Mouse (Mus musculus) adrenal gland, adult 18-20 months (tissue): Measurements from ENCODE around the gene Mphosph6. TPM values are rescaled to one million over a fixed set of nuclear protein-coding genes. Genes with fewer than 3 reads are reported as not detected.

Experiments
- DNase-seq, 2 experiments: peaks; one replicate each; pipeline ENCODE4 v3.0.0; 2021 to 2022; ENCODE audit warnings: low spot score in 2 of 2
- long read RNA-seq, 2 experiments: library from polyadenylated mRNA; stranded (forward); transcript quantifications; one replicate each; pipeline ENCODE4 v2.0.0; 2021
- total RNA-seq, 2 experiments: library from RNA; stranded (reverse); gene quantifications; 1 replicate in 1 of 2; 2 replicates in 1 of 2; pipeline ENCODE4 v1.2.3; 2021

Gene Mphosph6
- 10 to 100 TPM; 13.2 to 16.9 TPM for total RNA-seq
- long read RNA-seq, experiment 1, partial matches to known transcripts, result 0 of 1 reads
- long read RNA-seq, experiment 1, other reads (novel, unspliced or antisense), result 1 of 1 reads
- long read RNA-seq, experiment 2, transcript Mphosph6-201 (5 exons, 1,068 nt), result major isoform, 14 of 14 reads
- long read RNA-seq, experiment 2, partial matches to known transcripts, result 0 of 14 reads
- long read RNA-seq, experiment 2, other reads (novel, unspliced or antisense), result 0 of 14 reads

DNA sequence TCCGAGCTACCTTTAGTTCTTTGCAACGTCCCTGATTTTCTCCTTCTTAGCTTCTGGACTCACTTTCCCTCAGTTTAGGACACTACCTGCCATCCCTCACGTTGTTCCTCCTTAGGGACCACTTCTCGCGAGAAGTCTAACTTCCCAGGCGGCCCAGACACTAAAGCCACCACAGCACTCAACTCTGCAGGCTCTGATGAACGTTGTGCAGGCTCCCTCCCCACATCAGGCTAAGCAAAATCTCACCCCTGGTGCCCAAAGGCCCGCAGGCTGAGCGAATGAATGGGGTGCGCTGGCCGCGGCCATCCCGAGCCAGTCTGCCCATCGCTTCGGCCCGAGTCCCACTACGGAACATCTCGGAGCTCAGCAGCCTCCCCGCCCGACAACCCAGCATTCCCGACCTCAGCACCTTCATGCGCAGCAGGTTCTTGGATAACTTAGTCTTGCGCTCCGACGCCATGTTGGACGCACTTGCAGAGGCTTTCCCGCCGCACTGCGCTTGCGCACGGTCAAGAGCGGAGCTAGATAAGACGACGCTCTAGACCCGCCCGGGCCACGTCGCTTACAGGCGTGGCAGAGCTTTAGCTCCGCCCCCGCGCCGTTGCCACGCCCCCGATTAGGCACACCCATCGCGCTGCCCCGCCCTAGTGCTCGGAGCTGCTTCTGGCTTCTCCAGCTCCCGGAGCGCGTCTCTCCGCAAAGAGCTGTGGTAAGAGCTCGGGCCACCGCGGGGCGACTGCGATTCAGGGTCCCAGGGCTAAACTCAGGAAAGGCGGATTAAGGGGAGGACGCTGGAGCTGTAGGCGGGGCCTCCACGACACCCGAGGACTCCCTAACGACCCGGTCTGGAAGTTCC is at the start of gene Mphosph6:
Gene Mphosph6, minus strand, starts transcription at position 501 of the 856 bp plus-strand sequence.
- DNase-seq, result peak; percentile 96 to 97

DNA sequence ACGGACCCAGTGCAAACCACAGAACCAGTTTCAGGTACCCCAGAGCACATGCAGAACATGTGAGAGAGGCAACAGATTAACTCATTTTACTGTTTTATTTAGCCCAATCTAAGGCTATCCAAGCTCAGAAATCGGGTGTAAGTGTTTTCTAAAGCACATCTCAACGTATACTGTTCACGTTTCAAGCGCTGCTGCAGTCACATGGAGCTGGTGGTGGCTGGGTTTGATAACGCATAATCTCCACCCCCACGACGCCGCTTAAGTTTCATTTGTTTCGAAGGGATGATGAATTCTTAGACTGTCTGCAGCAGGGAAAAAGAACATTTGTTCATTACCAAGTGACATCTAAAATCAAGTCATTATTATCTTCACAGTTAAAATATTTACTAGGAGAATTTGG is 48.7 kb upstream of the Mphosph6 start:
- no peak for DNase-seq

DNA sequence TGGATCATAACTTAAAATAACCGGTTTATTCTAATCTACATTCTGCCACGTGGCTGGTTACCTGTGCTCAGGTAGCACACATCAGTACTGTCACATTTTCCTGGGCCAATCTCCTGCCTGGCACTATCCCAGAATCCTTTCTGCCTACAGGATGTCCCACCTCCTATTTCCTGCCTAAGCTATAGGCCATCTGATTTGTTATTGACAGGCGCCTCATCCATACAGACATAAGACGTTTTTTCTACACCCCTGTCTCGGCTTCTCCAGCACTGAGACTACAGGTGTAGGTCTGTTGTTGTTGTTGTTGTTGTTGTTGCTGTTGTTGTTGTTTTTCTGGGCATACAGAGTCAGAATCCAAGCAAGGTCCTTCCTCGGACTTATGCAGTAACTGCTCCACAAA is 46.1 kb upstream of the Mphosph6 start:
- DNase-seq, result no peak

DNA sequence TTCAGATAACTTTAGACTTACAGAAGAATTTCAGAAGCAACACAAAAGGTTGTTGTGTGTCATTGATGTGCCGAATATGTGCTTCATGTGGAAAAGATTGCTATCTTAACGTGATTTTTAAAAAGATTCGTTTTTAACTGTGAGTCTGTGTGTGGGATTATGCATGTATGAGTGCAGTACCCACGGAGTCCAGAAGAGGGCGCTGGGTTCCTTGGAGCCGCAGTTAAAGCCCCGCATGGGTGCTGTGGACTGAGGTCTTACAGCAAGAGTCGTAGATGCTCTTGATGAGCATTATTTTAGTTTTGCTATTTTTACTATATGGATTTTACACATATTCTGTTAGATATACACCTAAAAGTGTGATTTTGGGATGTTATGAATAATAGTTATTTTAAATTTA is 42.0 kb upstream of the Mphosph6 start:
- DNase-seq, result no peak

DNA sequence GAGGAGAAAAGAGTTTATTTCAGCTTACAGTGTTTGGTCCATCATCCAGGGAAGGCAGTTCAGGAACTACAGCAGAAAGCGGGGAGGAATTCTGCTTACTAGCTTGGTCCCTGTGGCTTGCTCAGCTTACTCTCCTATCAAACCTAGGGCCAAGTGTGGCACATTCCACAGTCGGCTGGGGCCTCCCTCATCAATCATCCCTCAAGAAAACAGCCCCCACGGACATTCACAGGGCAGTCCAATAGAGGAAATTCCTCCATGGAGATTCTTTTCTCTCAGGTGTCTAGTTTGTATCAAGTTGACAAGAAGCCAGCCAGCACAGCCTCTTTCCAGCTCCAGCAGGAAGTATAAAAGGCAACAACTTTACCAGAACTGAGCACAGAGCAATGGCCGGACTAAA is 11.8 kb upstream of the Mphosph6 start:
- no peak for DNase-seq

DNA sequence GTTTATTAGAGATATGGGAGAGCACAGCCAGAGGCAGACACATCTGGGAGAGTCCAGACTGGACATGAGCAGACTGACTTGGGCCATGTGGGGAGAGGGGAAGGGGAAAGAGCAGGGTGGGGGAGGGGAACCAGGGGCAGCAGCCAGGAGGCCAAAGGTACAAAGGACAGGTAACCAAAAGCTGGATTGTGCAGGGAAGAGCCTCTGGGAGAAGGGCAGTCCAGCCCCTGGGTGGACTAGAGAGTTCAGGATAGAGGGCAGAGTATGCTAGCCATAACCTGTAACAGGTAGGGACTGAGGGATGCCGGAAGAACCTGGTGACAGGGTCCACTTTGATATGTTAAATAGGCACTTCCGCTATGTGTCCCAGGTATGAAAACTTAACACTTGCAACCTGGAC is 8.9 kb upstream of the Mphosph6 start:
- DNase-seq, result no peak

DNA sequence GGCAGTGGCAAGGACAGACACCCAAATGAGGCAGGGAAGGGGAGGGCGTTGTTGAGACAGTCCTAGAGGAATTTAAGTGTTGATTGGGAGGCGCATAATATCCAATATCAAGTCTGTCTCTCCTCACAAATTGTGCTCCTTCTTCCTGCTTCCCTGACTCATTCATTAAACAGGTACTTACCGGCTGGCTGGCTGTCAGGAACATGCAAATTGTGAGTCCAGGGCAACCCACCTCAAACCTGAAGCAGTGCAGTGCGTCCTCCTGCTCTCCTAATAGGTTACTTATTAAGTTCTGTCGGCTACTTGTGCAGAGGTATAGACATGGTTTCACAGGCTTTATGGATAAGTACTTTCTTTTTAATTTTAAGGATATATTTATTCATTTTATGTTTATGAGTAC is 3.7 kb upstream of the Mphosph6 start:
- DNase-seq, result no peak

DNA sequence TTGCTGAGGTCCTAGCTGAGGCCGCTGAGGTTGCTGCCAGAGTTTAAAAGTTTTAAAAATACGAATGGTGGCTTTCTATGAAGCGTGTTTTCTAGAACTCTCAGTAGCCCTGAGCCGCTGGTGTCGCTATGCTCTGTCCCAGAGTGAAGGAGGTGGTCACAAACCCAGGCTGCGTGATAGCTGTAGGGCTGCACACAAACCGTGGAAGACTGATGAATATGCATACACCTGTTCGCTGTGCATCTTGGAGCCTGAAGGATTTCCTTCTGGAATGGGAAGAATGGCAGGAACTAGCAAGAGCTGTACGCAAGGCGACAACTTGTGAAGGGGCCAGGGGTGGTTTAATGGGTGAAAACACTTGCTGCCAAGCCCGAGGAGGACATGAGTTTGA is 551 bp upstream of the Mphosph6 start:
- no peak for DNase-seq

DNA sequence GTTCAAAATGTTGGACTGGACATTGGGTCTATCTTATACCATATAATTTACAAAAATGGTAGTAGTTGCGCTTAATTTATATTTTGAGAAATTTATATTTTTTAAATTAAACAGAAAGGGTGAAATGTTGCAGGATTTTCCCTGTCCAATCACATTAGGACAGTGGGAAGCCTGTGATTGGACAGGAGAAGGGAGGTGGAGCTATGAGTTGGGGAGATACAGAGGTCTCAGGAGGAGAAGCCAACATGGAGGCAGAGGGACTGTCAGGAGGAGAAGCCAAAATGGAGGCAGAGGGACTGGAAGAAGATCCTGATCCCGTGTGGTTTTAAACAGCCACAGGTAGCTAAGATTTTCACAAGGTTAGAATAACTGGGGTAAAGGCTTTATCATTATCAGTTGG is 3.7 kb downstream of the Mphosph6 start:
- DNase-seq, result no peak

DNA sequence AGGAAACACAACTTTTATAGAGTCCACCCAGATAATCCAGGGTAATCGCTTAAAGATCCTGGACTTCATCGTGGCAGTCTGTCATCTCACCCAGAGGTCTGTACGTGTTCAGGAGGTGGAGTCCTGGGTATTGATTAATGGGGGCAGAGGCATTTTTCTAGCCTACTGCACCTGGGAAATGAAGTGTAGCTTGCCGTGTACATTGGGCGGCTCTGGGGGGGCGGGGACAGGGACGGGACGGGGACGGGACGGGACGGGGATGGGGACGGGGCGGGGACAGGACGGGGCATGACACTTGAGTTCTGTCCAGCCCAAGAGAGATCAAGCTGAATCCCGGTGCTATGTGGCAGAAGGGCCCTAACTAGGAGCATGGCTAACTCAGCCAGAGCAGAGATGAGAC is 5.3 kb downstream of the Mphosph6 start:
- DNase-seq, result no peak

DNA sequence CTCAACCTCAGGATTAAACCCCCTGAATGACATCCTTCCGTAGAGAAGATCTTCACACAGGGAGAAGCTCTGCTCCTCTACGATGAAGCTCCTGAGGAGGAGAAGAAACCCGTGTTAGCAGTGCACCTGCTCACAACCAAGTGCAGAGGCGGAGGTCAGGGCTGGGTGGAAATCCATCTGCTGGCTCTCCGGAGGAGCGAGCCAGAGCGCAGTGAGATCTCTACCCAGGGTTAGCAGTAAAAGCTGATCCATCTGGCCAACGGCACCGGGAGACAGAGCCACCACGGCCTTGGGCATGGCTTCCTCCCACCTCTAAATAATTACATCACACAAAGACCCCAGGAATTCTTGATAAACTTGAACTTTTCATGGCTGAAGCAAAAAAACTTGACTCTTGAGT is 7.2 kb downstream of the Mphosph6 start:
- DNase-seq, result no peak

DNA sequence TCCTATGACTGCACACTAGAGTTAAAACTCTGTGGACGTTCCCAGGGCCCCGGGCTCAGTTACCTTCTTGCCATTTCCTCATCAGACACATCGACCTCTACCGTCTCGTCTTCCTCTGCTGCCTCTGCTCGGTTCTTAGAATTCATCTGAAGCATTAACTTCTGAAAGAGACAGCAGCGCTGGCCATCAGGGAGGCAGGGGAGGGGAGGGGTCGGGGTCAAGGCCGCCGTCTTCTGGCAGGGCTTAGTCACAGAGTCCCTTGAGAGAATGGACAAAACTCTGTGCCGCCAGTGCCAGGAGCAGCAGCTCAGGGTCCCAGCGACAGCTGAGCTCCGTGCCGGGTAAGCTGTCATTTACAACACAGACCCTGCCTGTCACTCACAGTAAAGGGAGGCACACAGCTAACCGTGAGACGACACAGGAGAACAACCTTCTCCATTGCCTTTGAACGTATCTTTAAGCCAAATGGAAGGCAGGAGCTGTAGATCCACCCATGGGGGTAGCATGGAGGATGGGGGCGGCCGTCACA is 9.1 kb downstream of the Mphosph6 start:
- peak in 1 of 2 experiments; percentile 4 for DNase-seq

DNA sequence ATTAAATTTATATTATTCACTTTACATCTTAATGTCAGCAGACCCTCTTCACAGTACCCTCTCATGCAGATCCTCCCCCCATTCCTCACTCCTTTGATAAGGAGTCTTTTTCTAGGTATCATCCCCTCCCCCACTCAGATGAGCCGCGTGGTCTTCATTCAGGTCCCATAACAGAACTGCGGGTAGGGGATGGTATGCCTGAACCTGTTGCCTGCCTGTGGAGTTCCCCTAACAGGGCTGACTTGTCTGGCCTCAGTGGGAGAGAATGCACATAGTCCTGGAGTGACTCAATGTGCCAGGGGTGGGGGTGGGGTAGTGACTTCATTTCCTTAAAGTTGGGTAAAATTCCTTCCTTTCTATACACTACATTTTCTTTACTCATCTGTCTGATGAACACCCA is 15.3 kb downstream of the Mphosph6 start:
- no peak for DNase-seq

DNA sequence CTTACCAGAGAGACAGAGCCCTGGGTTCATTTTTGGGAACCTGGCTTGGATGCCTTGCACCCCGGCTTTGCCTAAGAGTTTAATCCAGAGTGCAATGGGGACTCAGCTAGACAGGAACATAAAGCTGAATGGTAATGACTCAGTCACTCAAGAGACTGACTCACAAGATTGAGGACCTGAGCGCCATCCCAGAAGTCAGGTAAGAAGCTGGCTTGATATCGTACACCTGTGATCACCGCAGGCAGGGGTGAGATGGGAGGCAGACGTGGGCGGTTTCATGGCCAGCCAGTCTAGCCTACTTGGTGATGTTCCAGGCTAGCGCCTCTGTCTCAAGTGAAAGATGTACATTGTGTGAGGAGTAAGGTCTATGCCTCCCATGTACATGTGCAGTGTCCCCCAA is 18.7 kb downstream of the Mphosph6 start:
- no peak for DNase-seq

DNA sequence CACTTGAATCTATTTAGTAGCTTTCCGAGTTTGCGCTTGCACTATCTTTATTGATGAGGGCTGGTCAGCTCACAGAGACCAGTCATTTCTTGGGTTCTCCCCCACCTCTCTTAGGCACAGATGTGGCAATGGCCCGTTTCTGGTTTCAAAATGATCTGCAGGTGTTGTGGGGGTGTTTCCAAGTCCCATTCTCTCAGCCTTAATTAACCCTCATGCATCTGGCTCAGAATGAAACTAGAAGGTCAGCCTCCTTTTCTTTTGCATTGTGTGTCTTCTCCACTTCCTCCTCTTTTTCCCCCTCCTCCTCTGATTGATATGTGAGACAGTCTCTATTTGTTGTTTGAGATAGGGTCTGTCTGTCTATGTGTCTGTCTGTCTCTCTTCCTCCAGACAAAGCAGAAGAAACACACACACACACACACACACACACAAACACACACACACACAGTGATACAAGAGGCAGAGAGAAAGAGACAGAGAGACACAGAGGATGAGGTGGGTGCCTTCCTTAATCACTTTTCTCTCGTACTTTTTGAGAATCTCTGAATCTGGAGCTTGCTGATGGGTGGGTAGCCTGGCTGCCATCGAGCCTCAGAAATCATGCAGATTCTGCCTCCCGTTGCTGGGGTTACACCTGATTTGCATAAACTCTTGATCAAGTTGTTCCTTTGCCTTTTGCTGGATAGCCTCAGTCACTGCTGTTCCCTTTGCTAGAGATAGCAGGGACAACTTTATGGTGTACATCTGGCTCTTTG is 20.2 kb downstream of the Mphosph6 start:
- no peak for DNase-seq

DNA sequence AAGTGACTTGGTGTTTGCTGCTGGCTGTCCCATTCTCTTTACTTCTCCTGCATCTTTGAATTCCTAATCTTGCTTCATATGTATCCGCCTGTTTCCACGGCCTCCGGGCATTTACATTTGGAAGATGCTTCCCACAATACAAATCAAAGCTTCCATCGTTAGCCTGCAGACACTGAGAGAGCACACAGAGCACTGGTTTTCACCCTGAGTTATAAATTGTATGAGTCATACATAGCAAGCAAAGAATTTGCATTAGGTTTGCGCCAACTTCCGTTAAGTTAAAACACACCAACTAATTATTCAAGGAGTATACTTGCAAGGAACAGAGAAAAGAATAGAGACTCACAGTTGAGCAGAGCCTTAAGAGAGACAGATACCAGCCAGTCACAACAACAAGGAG is 22.4 kb downstream of the Mphosph6 start:
- DNase-seq, result no peak

DNA sequence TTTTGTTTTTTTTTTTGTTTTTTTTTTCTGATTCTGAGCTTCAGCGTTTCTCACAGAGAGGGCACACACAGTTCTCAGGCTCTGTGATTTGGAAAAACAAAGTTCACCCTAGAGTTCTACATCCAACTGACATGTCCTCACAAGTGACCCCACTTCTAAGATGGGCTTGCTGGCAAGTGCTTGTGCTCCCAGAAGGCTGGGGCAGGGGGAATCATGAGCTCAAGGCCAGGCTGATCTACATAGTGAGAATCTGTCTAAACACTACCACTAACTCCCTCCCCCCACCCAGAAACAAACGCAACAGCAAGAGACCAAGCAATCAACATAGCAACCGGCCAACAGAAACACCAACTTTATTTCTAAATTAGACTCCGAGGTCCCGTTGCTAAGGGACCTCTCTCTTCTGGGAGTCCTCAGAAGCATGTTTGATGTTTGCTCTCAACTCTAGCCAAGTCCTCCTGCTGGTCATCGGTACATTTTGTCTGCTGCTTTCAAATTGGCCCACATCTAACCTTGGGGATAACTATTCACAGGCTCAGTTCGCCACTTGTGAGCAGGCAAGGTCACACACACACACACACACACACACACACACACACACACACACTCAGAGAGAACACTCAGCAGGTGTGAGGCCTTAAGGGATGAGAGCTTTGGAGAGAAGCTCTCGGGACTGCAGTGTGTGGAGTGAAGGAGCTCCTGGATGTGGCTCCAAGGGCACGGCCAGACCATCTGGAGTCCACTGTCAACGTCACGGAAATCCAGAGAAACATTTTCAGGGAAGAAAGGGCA is 23.0 kb downstream of the Mphosph6 start:
- no peak for DNase-seq

DNA sequence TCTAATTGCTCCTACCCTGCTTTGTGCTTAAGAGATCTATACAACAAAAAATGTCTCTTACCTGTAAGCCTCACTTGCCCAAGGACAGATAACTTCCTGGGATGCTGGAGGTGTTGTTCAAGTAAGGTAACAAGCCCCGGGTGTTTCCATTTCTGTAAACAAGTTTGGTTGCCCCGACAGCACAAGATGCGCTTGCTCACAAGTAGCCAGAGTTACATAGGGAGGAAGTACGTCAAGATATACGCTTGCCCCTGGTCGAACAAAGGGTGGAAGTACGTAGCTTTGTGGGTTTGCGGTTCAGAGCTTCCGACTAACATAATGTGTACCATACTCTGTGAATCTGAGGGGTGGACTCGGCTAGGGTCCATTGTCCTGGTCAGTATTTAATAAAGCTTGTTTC is 25.7 kb downstream of the Mphosph6 start:
- no peak for DNase-seq

DNA sequence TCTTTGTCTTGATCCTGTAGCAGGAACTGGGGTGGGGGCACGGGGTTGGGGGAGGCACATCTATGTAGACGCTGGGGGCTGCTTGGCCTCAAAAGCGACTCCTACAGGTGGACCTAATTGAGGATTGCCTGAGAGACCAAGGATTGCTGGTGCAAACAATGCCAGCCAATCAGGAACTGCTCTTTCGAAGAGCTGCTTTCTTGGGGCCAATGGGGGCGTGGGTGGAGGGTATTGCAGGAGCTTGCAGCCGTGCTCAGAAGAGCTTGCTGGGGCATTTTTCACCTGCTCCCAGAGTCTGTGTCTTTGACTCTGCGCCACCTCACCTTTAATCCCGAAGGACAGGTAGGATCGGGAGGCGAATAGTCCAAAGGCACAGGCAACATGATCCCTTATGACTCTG is 26.1 kb downstream of the Mphosph6 start:
- no peak for DNase-seq

DNA sequence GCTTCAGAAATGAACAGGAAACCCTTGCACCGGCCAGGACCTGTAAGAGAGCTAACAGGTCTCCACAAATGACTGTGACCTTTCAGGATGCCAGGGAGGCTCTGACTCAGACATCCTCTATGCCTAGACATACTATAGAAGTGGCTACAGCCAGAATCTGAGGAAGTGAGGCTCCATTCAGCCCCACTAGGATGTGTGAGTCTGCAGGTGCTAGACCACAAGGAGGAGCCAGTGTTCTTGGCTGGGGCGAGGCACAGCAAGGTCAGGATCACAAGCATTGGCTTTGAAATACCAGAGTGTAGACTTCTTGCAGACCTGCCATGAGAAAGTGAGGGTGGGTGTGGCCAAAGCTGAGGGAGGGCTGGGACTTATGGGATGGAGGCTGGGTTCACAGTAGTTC is 29.1 kb downstream of the Mphosph6 start:
- DNase-seq, result no peak

DNA sequence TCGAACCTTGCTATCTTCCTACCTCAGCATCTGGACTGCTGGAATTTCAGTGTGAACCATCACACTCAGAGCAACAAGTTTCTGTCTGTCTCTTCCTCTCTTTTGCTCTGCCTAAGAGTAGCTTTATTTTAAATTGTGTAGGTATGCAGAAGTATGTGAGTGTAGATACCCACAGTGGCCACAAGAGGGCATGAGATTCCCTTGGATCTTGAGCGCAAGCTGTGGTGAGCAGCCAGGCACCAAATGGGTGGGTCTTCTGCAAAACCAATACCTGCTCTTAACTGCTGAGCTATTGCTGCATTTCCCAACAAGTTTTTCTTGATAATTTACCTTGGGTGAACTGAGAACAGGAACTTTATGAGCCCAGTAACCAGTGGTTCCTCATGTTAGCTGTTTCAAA is 29.6 kb downstream of the Mphosph6 start:
- peak in 1 of 2 experiments; percentile 8 for DNase-seq
